Mouse (Mus musculus) hindbrain, postnatal 0 days (tissue): Measurements from ENCODE around the gene Ttc23. TPM values are rescaled to one million over a fixed set of nuclear protein-coding genes. Genes with fewer than 3 reads are reported as not detected.
A peak's percentile ranks its signal among the peaks of the same experiment; 100 is the strongest.

Source experiments
- ATAC-seq: fragments of 200-750 bp; cut with Nextera tagmentation; 2 replicates; pipeline ENCODE4 v1.8.0; 2017; ENCODE audit warnings: mild to moderate bottlenecking, moderate TSS enrichment, moderate library complexity
- DNase-seq: peaks from one replicate; pipeline ENCODE4 v3.0.0-alpha.2; 2015; ENCODE audit warnings: low spot score
- H3K27ac ChIP-seq: fragments of 300-500 bp; sonication (generic); 2 replicates; pipeline ENCODE4 v1.5.1; 2014; ENCODE audit warnings: mild to moderate bottlenecking
- H3K27me3 ChIP-seq: fragments of 300-500 bp; sonication (generic); 2 replicates; pipeline ENCODE4 v1.6.1; 2014; ENCODE audit warnings: low read length, mixed read lengths; ENCODE audit not compliant: insufficient read depth
- H3K36me3 ChIP-seq: fragments of 300-500 bp; sonication (generic); 2 replicates; pipeline ENCODE4 v1.6.1; 2014; ENCODE audit warnings: low read length, mixed read lengths; ENCODE audit not compliant: insufficient read depth
- H3K4me1 ChIP-seq: fragments of 300-500 bp; sonication (generic); 2 replicates; pipeline ENCODE4 v1.6.1; 2014; ENCODE audit warnings: antibody characterized with exemption, low read length, mixed read lengths; ENCODE audit not compliant: insufficient read depth
- H3K4me2 ChIP-seq: fragments of 300-500 bp; sonication (generic); 2 replicates; pipeline ENCODE4 v1.6.1; 2014; ENCODE audit warnings: low read depth, mild to moderate bottlenecking, low read length, moderate library complexity, mixed read lengths
- H3K4me3 ChIP-seq: fragments of 300-500 bp; sonication (generic); 2 replicates; pipeline ENCODE4 v1.5.1; 2014; ENCODE audit warnings: low read length
- H3K9ac ChIP-seq: fragments of 300-500 bp; sonication (generic); replicated peaks from 2 replicates; pipeline ENCODE4 v1.6.1; 2014; ENCODE audit warnings: mild to moderate bottlenecking, low read length, moderate library complexity, mixed read lengths
- H3K9me3 ChIP-seq: fragments of 300-500 bp; sonication (generic); 2 replicates; pipeline ENCODE4 v1.6.1; 2016; ENCODE audit warnings: low read length, mixed read lengths
- CTCF ChIP-seq: IDR thresholded peaks from 2 replicates; pipeline ENCODE4 v1.5.1; 2016; ENCODE audit warnings: antibody characterized with exemption, control low read depth, low read depth
- WGBS: fragments of 180-500 bp; shearing (Covaris S2); extraction: QIAGEN DNeasy Blood & Tissue Kit; methylation state at CpG from one replicate; pipeline ENCODE4 v1.1.7; 2014; 5-methylcytosine and 5-hydroxymethylcytosine counted together
- polyA plus RNA-seq: library from polyadenylated mRNA; unstranded; fragments of >200 nt; fragmentation: Nextera tagmentation; extraction: Ambion mirVana; gene quantifications from 2 replicates; pipeline ENCODE4 v1.2.1, GENCODE M21; 2015
- total RNA-seq: library from RNA; depleted of rRNA; stranded (reverse); fragments of >200 nt; gene quantifications from 2 replicates; pipeline ENCODE4 v1.2.3, GENCODE M21; 2014

Gene Ttc23
- total and polyA plus RNA-seq, 2 experiments from 2014 or later = 5.3 to 6.2 TPM

DNA sequence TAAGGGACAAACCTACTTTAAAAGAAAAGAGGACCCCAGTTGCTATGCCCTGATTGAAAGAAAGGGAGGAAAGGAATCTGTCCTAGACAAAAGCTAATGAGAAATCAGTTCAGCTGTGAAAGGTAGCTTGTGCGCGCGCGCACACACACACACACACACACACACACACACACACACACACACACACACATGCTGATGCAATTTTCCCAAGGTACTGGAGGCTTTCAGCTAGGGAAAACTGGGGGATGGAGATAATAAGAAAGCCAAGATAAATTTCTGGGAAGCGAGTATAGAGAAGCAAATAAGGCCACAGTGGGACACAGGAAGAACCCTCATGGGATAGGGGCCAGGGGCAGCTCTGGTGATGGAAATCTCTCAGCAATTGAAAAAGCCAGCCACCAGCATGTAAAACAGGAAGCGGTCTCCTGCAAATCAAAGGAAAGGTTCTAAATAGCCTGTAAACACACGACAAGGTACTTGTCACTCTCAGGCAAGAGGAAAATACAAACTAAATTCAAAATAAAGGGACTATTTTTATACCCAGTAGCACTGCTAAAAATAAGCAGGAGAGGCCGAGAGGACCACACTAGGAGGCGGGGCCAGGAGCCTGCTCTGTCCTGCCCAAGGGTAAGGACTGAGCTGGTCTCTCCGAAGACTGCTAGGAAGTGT is 33.3 kb upstream of the Ttc23 start:
- peak; percentile 11 for DNase-seq
- TF ChIP-seq CTCF = no peak

GRCm38 (mm10) chr7:67614464-67614861 is 32.7 kb upstream of the Ttc23 start:
- no peak overlapping the region for H3K9ac ChIP-seq
- no peak for ATAC-seq
- no peaks in the 10 kb centered on the region for H3K36me3 ChIP-seq
- no peak for DNase-seq
- H3K27ac ChIP-seq = peak overlapping the region; percentile 20; the same call in 1 of the 2 replicates
- H3K9me3 ChIP-seq = no peaks in the 10 kb centered on the region
- no peaks in the 10 kb centered on the region for H3K27me3 ChIP-seq
- no peak overlapping the region for H3K4me2 ChIP-seq
- H3K4me3 ChIP-seq = no peak overlapping the region
- WGBS = 82% methylated on average over 7 of the region's 7 CpGs
- TF ChIP-seq CTCF = no peak
- H3K4me1 ChIP-seq = no peaks in the 10 kb centered on the region

More for the DNA sequence above, 33.3 kb upstream of the Ttc23 start:
- no peaks in the 10 kb centered on the region for H3K4me1 ChIP-seq
- H3K4me2 ChIP-seq = no peak overlapping the region
- H3K4me3 ChIP-seq = no peak overlapping the region
- no peaks in the 10 kb centered on the region for H3K9me3 ChIP-seq
- no peak for ATAC-seq
- no peaks in the 10 kb centered on the region for H3K27me3 ChIP-seq
- WGBS = 42% methylated on average over 10 of the region's 10 CpGs
- H3K27ac ChIP-seq = peak overlapping the region; percentile 20; the same call in 1 of the 2 replicates
- H3K9ac ChIP-seq = no peak overlapping the region
- H3K36me3 ChIP-seq = no peaks in the 10 kb centered on the region

DNA sequence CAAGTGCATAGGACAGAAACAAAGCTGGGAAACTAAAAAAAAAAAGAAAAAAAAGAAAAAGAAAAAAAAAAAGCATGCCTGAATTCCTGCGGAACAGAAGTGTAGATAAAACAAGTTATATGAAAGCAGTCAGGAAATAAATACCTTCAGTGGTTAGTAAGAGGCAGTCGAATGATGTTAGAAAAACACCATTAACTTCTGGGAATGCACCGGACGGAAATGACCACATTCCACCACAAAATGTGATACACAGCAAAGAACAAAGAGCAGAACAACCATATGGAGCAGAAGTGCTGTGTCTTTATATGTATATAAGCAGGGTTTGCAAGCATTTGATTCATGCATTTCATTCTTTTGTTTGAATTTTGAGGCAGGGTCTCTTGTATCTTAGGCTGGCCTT is 30.3 kb upstream of the Ttc23 start:
- ATAC-seq = no peak
- WGBS = 92% methylated on average over 4 of the region's 4 CpGs

GRCm38 (mm10) chr7:67617646-67618045 is 29.6 kb upstream of the Ttc23 start:
- Histone ChIP-seq H3K36me3 (no peaks in the 10 kb centered on the region), H3K27me3 (no peaks in the 10 kb centered on the region), H3K4me2 (no peak overlapping the region), H3K27ac (no peak overlapping the region), H3K9me3 (no peaks in the 10 kb centered on the region), H3K4me3 (no peak overlapping the region), H3K9ac (no peak overlapping the region), H3K4me1 (no peaks in the 10 kb centered on the region)
- DNase-seq (no peak), ATAC-seq (no peak)
- no peak for TF ChIP-seq CTCF
- WGBS = 97% methylated on average over 10 of the region's 10 CpGs

More for the DNA sequence above, 30.3 kb upstream of the Ttc23 start:
- DNase-seq = no peak
- Histone ChIP-seq H3K27ac (no peak overlapping the region), H3K4me2 (no peak overlapping the region), H3K9me3 (no peaks in the 10 kb centered on the region), H3K4me1 (no peaks in the 10 kb centered on the region), H3K36me3 (no peaks in the 10 kb centered on the region), H3K4me3 (no peak overlapping the region), H3K27me3 (no peaks in the 10 kb centered on the region), H3K9ac (no peak overlapping the region)
- TF ChIP-seq CTCF = no peak

- H3K9me3 ChIP-seq = no peaks in the 10 kb centered on the region
- no peak overlapping the region for H3K4me2 ChIP-seq
- no peak for DNase-seq
- H3K27ac ChIP-seq = no peak overlapping the region
- H3K27me3 ChIP-seq = no peaks in the 10 kb centered on the region
- H3K4me1 ChIP-seq = no peaks in the 10 kb centered on the region
- no peak overlapping the region for H3K9ac ChIP-seq
- no peak for ATAC-seq
- TF ChIP-seq CTCF = no peak
- H3K36me3 ChIP-seq = no peaks in the 10 kb centered on the region
- 90% methylated on average over 3 of the region's 3 CpGs for WGBS
- no peak overlapping the region for H3K4me3 ChIP-seq
These were observed 28.9 kb upstream of the Ttc23 start for GRCm38 (mm10) chr7:67618316-67618715.

- Histone ChIP-seq H3K27ac (no peak overlapping the region), H3K27me3 (no peaks in the 10 kb centered on the region), H3K9ac (no peak overlapping the region), H3K9me3 (no peaks in the 10 kb centered on the region), H3K4me1 (no peaks in the 10 kb centered on the region), H3K36me3 (no peaks in the 10 kb centered on the region), H3K4me3 (no peak overlapping the region), H3K4me2 (no peak overlapping the region)
- 72% methylated on average over 4 of the region's 4 CpGs for WGBS
- TF ChIP-seq CTCF = peak; percentile 74
- DNase-seq (peak; percentile 76), ATAC-seq (0 out of 2 replicates have a peak, but pooled peaks have one; percentile 66)
These were observed 27.4 kb upstream of the Ttc23 start for GRCm38 (mm10) chr7:67619836-67620235.

GRCm38 (mm10) chr7:67622151-67622550 is 25.1 kb upstream of the Ttc23 start:
- H3K9me3 ChIP-seq = no peaks in the 10 kb centered on the region
- no peak for TF ChIP-seq CTCF
- DNase-seq (no peak), ATAC-seq (no peak)
- H3K9ac ChIP-seq = no peak overlapping the region
- 70% methylated on average over 3 of the region's 3 CpGs for WGBS
- H3K4me2 ChIP-seq = no peak overlapping the region
- H3K4me1 ChIP-seq = no peaks in the 10 kb centered on the region
- H3K4me3 ChIP-seq = no peak overlapping the region
- no peaks in the 10 kb centered on the region for H3K36me3 ChIP-seq
- no peaks in the 10 kb centered on the region for H3K27me3 ChIP-seq
- H3K27ac ChIP-seq = no peak overlapping the region
